Mouse (Mus musculus) cerebellum, adult 8-10 months (tissue): ENCODE measurements around the gene Fbxo34.
"Not testable (repeated sequence)": the region's sequence is repeated elsewhere in the genome, so short reads cannot be mapped to it uniquely, and the experiment has no call there.

Source experiments
- DNase-seq: peaks from one replicate; pipeline ENCODE4 v3.0.0; 2022

The Fbxo34 gene

DNA sequence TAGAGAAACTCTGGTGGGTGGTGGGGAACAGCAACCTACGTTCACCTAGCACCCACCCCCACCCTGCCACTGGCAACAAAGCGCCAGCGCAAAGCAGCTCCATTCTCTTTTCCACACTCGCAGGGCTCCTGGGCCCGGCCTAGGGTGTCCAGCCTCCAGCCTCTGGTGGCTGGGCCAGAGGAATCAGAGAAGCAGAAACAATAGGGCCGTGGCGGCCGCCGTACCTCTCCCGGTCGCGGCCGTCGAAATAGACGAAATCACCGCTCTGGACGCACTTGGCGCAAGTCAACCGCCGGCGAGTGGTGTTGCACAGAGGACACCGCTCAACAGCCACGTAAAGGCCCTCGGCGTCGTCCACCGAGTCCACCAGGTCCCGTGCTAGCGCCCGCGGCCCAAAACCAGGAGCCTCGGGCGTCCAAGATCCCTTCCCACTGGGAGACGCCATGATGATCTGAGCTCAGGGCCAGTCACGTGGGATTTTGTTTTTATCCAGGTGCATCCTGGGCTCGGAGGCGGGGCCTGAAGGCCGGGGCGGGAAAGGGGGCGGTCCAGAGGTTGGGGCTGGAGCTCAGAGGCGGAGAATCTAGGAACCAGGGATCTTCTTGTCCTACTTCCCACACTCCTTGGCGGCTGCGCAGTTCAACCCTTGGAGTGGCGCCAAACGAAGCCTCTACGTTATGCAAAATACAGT is 117.9 kb downstream of the Fbxo34 start:
- DNase-seq = peak; percentile 97

DNA sequence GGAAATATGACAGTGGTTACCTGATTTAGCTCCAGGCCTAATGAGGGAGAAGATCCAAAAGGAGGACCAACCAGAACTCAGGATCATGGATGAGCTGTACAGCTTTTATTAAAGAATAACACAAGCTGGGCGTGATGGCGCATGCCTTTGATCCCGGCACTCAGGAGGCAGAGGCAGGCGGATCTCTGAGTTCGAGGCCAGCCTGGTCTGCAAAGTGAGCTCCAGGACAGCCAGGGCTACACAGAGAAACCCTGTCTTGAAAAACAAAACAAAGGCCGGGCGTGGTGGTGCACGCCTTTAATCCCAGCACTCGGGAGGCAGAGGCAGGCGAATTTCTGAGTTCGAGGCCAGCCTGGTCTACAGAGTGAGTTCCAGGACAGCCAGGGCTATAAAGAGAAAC is 120.3 kb downstream of the Fbxo34 start, which contains the start of gene Atg14:
Gene Atg14, minus strand, starts transcription at position 101 of the 400 bp plus-strand sequence.
- not testable (repeated sequence) for DNase-seq

DNA sequence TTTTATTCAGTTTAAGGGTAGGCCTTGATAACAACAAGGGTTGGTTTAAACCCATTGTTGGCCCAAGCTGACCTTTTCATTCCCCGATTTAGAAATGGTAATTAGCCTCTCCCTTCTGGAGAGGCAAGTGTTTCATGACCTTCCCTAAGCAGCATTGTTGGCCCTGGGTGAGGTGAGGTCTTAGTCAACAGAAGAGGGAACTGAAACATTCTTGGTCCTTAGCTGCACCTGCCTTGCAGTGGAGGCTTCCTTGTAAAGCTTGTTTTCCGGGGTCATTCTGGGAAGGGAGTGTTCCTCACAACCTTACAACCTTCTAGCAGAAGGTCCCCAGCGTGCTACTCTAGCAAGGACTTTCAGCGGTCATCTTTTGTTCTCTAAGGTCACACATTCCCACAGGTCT is 122.5 kb downstream of the Fbxo34 start:
- DNase-seq = no peak

DNA sequence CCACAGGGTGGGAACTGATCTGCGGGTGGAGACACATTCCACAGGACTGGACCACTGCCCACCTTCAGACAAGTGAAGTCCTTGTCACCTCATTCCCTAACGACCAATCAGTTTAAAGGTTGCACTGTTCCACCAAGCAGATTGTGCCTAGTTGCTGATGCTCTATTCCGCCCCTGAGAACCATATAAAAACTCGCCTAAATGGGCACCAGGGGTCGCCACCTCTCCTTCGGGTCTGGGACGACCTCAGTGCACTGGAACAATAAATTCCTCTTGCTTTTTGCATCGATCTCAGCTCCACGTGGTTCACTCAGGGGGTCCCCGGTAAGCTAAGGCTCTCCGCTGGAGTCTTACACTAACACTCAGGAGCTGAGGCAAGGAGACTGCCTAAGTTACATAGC is 124.5 kb downstream of the Fbxo34 start:
- no peak for DNase-seq

DNA sequence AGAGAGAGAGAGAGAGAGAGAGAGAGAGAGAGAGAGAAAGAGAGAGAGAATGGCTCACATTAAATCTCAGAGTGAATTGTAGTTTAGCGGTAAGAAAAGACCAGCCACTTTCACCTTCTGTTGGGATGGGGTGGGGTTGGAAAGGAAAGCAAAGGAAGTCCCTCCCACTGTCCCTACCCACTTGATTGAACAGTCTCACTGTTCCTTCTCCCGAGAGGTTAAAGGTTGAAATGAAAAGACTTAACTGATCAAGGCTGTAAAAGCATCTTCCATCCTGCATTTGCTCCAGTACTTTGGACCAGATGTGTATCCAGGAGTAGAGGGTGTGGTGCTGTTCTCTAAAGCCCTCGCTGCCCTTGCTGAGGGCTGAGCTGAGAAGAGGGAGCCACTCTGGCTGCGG is 126.5 kb downstream of the Fbxo34 start:
- no peak for DNase-seq

DNA sequence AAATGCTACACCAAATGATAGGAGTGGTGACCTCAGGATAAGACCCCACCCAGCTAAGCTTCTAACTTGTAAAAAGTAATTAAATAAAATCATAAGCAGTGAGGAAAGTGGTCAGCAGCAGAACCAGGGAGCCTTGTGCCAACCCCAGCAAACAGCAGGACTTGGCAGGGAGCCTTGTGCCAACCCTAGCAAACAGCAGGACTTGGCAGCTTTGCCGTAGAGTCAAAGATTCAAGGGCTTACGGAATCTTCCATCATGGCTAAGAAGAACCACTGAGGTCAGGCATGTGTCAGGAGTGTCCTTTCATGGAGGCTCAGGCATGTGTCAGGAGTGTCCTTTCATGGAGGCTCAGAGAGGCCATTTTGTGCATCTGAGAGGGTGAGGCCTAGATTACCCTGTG is 127.9 kb downstream of the Fbxo34 start:
- DNase-seq = peak; percentile 18

DNA sequence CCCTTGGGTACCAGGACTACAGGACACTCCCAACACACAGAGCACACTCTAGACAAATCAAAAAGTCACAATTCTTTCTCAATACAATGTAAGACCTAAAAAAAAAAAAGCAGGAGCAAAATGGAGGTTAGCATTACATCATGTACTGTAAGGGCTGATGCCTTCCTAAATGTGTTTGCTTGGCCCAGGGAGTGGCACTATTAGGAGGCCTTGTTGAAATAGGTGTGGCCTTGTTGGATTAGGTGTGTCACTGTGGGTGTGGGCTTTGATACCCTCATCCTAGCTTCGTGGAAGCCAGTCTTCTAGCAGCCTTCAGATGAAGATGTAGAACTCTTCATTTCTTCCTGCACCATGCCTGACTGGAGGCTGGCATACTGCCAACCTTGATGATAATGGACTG is 131.1 kb downstream of the Fbxo34 start:
- DNase-seq = no peak
